Mouse (Mus musculus) heart, embryonic 16.5 days (tissue): ENCODE measurements around the gene Gm13272. TPM values are rescaled to one million over a fixed set of nuclear protein-coding genes. Genes with fewer than 3 reads are reported as not detected.
A peak's percentile ranks its signal among the peaks of the same experiment; 100 is the strongest.
"Not testable (repeated sequence)": the region's sequence is repeated elsewhere in the genome, so short reads cannot be mapped to it uniquely, and the experiment has no call there.

Experiments used
- ATAC-seq: fragments of 200-750 bp; cut with Nextera tagmentation; replicated peaks from 2 replicates; pipeline ENCODE4 v1.8.0; 2017; ENCODE audit warnings: moderate number of reproducible peaks; ENCODE audit not compliant: insufficient read depth, low FRiP score; ENCODE audit errors: extremely low read depth
- H3K27ac ChIP-seq: fragments of 300-500 bp; sonication (generic); 2 replicates; pipeline ENCODE4 v1.5.1; 2014; ENCODE audit warnings: mild to moderate bottlenecking, low read length, control low read depth, moderate library complexity
- H3K27me3 ChIP-seq: fragments of 300-500 bp; sonication (generic); 2 replicates; pipeline ENCODE4 v1.6.1; 2014; ENCODE audit warnings: low read length, mixed read lengths; ENCODE audit not compliant: control insufficient read depth, insufficient read depth
- H3K36me3 ChIP-seq: fragments of 300-500 bp; sonication (generic); 2 replicates; pipeline ENCODE4 v1.6.1; 2014; ENCODE audit not compliant: control insufficient read depth, insufficient read depth
- H3K4me1 ChIP-seq: fragments of 300-500 bp; sonication (generic); 2 replicates; pipeline ENCODE4 v1.6.1; 2014; ENCODE audit warnings: low read length, mixed read lengths; ENCODE audit not compliant: control insufficient read depth, insufficient read depth
- H3K4me2 ChIP-seq: fragments of 300-500 bp; sonication (generic); 2 replicates; pipeline ENCODE4 v1.6.1; 2014; ENCODE audit warnings: low read depth, mild to moderate bottlenecking, control low read depth, low read length
- H3K4me3 ChIP-seq: fragments of 300-500 bp; sonication (generic); 2 replicates; pipeline ENCODE4 v1.5.1; 2014; ENCODE audit warnings: mild to moderate bottlenecking, control low read depth, low read length
- H3K9ac ChIP-seq: fragments of 300-500 bp; sonication (generic); 2 replicates; pipeline ENCODE4 v1.6.1; 2014; ENCODE audit warnings: low read length, control low read depth
- H3K9me3 ChIP-seq: fragments of 300-500 bp; sonication (generic); replicated peaks from 2 replicates; pipeline ENCODE4 v1.6.1; 2016; ENCODE audit warnings: low read length; ENCODE audit not compliant: control insufficient read depth
- WGBS: fragments of 180-500 bp; shearing (Covaris S2); extraction: QIAGEN DNeasy Blood & Tissue Kit; methylation state at CpG from one replicate; pipeline ENCODE4 v1.1.7; 2014; 5-methylcytosine and 5-hydroxymethylcytosine counted together
- polyA plus RNA-seq: library from polyadenylated mRNA; unstranded; fragments of >200 nt; fragmentation: Nextera tagmentation; extraction: Ambion mirVana; gene quantifications from 2 replicates; pipeline ENCODE4 v1.2.1, GENCODE M21; 2015

The Gm13272 gene
- polyA plus RNA-seq = not detected in 2 replicates

DNA sequence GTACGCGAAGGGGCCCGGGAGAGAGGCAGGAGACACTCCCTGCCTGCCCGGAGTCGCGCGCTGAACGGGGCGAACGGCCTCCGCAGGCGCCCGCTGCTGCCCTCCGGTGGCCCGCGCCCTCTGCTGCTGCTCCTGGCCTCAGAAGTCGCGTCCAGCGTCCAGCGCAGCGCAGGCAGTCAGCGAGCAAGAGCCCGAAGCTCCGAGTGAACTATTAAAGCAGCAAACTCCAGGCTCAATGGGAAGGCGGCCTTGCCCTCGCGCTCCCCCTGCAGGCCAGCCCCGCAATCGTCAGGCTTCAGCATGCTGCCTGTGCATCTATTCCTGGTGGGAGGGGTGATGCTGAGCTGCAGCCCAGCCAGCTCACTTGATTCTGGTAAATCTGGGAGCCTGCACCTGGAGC, at the start of gene Gm13272:
TSS of gene Gm13272 (plus strand) at position 301 of the 400 bp plus-strand sequence.
- not testable (repeated sequence) for H3K9ac ChIP-seq, H3K27ac ChIP-seq, H3K4me3 ChIP-seq, H3K27me3 ChIP-seq, ATAC-seq, H3K36me3 ChIP-seq, H3K4me2 ChIP-seq, H3K4me1 ChIP-seq, H3K9me3 ChIP-seq
- no CpG with 5 or more reads among the region's 29 CpGs for WGBS

DNA sequence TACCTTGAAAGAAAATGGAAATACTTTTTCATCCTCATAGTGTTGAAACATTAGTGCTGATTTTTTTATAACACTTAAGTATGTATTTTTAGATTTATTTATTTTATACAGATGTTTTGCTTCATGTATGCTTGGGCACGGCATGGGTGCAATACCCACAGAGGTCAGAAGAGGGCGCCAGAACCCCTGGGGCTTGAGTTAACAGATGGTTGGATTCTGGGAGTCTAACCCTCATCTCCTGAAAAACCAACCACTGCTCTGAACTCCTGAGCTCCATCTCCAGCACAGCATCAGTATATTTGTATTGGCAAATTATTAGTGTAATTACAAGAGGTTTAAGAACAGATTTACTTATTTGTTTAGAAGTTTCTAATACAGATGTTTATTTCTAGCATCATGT, 41.2 kb upstream of the Gm13272 start:
- Histone ChIP-seq H3K27me3 (no peaks in the 10 kb centered on the region), H3K27ac (no peak overlapping the region), H3K9me3 (no peaks in the 10 kb centered on the region), H3K4me2 (no peak overlapping the region), H3K36me3 (no peaks in the 10 kb centered on the region), H3K4me3 (no peak overlapping the region), H3K4me1 (0 out of 2 replicates have a peak, but pooled peaks cover 2% of the 10 kb centered on the region), H3K9ac (no peak overlapping the region)
- ATAC-seq = 0 out of 2 replicates have a peak, but pooled peaks have one; percentile 45
- WGBS = 0% methylated on average over 2 of the region's 2 CpGs

GRCm38 (mm10) chr4:88739036-88739435, 40.6 kb upstream of the Gm13272 start:
- Histone ChIP-seq H3K4me2 (no peak overlapping the region), H3K4me3 (no peak overlapping the region), H3K4me1 (0 out of 2 replicates have a peak, but pooled peaks cover 2% of the 10 kb centered on the region), H3K27me3 (no peaks in the 10 kb centered on the region), H3K27ac (no peak overlapping the region), H3K9ac (no peak overlapping the region), H3K36me3 (no peaks in the 10 kb centered on the region), H3K9me3 (no peaks in the 10 kb centered on the region)
- ATAC-seq = no peak
- 84% methylated on average over 6 of the region's 6 CpGs for WGBS

DNA sequence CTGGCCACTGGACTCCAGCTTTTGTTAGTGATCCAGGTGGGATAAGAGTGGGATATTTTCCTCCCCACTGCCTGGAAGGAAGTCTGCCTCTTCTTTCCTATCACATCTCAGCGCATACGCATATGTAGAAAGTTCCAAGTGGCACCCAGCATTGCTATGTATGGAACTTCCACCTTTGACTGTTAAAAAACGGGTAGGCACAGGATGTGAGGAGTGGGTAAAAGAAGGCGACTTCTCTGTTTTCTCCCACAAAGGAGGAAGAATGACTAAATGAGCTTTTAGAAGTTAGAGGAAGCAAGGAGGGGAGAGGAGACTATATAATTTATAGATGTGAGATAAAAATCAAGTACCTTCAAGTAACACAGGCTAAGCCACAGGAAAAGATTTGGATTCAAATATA, 38.2 kb upstream of the Gm13272 start:
- H3K36me3 ChIP-seq = no peaks in the 10 kb centered on the region
- H3K27me3 ChIP-seq = no peaks in the 10 kb centered on the region
- 0 out of 2 replicates have a peak, but pooled peaks cover 2% of the 10 kb centered on the region for H3K4me1 ChIP-seq
- no peak overlapping the region for H3K9ac ChIP-seq
- H3K27ac ChIP-seq = no peak overlapping the region
- H3K9me3 ChIP-seq = no peaks in the 10 kb centered on the region
- no peak overlapping the region for H3K4me2 ChIP-seq
- no peak for ATAC-seq
- WGBS = 74% methylated on average over 4 of the region's 4 CpGs
- H3K4me3 ChIP-seq = no peak overlapping the region

- Histone ChIP-seq H3K9me3 (no peaks in the 10 kb centered on the region), H3K9ac (no peak overlapping the region), H3K4me2 (no peak overlapping the region), H3K36me3 (no peaks in the 10 kb centered on the region), H3K4me3 (no peak overlapping the region), H3K27ac (no peak overlapping the region), H3K27me3 (no peaks in the 10 kb centered on the region), H3K4me1 (0 out of 2 replicates have a peak, but pooled peaks cover under 1% of the 10 kb centered on the region)
- ATAC-seq = no peak
- 60% methylated on average over 7 of the region's 7 CpGs for WGBS
Observed at GRCm38 (mm10) chr4:88742771-88743371, 36.8 kb upstream of the Gm13272 start.

DNA sequence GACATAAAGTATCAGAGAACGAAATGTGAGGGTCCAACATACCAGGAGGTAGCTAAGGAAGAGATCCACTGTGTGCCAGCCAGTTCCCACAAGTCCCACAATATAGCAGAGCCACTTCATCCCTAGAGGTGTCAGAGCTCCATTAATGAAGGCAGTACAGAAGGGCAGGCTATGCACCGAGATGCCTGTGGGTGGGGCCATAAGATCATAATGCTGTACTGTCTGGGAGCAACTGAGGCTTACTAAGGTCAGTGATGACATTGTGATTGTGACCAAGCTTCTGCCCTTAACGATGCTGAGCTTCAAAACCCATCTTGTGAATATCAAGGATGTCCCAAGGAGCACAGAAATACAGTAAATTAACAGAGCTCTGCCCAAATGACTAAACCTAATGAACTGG, 35.4 kb upstream of the Gm13272 start:
- no peaks in the 10 kb centered on the region for H3K36me3 ChIP-seq
- H3K27ac ChIP-seq = no peak overlapping the region
- no peak for ATAC-seq
- no peaks in the 10 kb centered on the region for H3K9me3 ChIP-seq
- no peaks in the 10 kb centered on the region for H3K4me1 ChIP-seq
- H3K27me3 ChIP-seq = no peaks in the 10 kb centered on the region
- 66% methylated on average over 3 of the region's 3 CpGs for WGBS
- no peak overlapping the region for H3K4me3 ChIP-seq
- no peak overlapping the region for H3K4me2 ChIP-seq
- H3K9ac ChIP-seq = no peak overlapping the region

- no peaks in the 10 kb centered on the region for H3K4me1 ChIP-seq
- no peak overlapping the region for H3K4me2 ChIP-seq
- no peak for ATAC-seq
- H3K36me3 ChIP-seq = no peaks in the 10 kb centered on the region
- H3K9me3 ChIP-seq = no peaks in the 10 kb centered on the region
- WGBS = 56% methylated on average over 6 of the region's 6 CpGs
- H3K4me3 ChIP-seq = no peak overlapping the region
- H3K27ac ChIP-seq = no peak overlapping the region
- H3K27me3 ChIP-seq = no peaks in the 10 kb centered on the region
- H3K9ac ChIP-seq = no peak overlapping the region
Observed at GRCm38 (mm10) chr4:88749926-88750325, 29.7 kb upstream of the Gm13272 start.

GRCm38 (mm10) chr4:88754818-88755340, 24.8 kb upstream of the Gm13272 start, which contains the start of gene Gm13271:
Gene Gm13271, plus strand, starts transcription at chr4:88754868.
- not testable (repeated sequence) for H3K9me3 ChIP-seq, H3K36me3 ChIP-seq, H3K4me1 ChIP-seq, H3K27me3 ChIP-seq, H3K4me3 ChIP-seq, H3K27ac ChIP-seq, H3K9ac ChIP-seq, ATAC-seq, H3K4me2 ChIP-seq
- WGBS = 58% methylated on average over 14 of the region's 15 CpGs

DNA sequence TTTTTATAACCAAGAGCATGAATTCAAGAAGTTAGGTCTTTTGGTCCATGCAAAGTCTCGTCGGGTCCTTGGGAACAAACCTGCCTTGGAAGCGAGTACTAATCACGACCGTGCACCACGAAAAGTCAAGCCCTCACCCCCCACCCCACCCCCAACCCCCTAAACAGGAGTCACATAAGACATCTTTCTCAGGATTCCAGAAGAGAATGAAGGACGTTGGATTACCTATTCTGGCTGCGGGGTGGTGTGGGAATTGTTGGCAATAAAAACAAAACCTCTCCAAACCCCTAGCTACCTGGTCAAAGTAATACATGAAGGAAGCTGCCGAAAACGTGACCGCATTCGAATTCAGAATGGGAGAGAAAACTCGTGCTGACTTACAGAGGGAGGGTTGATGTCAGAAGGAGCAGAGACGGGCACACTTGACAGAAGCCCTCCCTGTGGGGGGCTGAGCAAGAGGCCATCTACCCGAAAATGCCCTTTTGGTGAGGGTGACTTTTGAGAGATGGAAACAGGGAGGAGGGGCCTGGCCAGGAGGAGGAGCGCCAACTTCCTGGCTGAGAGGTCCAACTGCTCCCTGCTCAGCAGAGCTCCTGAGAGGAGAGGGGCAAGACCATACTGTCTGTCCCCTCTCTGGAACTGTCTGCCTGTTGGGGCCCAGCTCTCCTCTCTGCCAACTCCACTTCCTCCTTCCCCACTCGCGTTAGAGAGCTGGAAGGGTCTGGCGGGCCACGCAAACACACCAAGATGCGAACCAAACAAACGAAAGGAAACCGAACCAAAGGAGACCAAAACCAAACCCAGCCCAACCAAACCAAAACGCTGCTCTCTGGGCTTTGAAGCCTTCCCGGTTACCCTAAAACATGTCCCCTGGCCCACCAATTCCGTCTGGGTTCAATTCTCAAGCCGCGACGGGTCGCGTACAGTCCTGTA, 22.8 kb upstream of the Gm13272 start:
- H3K36me3 ChIP-seq, H3K27me3 ChIP-seq, H3K9me3 ChIP-seq, ATAC-seq, H3K4me1 ChIP-seq: not testable (repeated sequence)
- H3K4me3 ChIP-seq = peak overlapping the region; percentile 70
- peak overlapping the region; percentile 76 for H3K4me2 ChIP-seq
- WGBS = 9% methylated on average over 28 of the region's 31 CpGs
- H3K27ac ChIP-seq = peak overlapping the region; percentile 97
- H3K9ac ChIP-seq = peak overlapping the region; percentile 83
